Mouse (Mus musculus) cerebral cortex, adult 2 months (tissue): ENCODE results near the gene Gfod1.

Experiments
- WGBS: fragments of 180-500 bp; shearing (Covaris S2); methylation state at CpG from one replicate; pipeline ENCODE4 v1.1.7; 2018; 5-methylcytosine and 5-hydroxymethylcytosine counted together

Gene Gfod1

DNA sequence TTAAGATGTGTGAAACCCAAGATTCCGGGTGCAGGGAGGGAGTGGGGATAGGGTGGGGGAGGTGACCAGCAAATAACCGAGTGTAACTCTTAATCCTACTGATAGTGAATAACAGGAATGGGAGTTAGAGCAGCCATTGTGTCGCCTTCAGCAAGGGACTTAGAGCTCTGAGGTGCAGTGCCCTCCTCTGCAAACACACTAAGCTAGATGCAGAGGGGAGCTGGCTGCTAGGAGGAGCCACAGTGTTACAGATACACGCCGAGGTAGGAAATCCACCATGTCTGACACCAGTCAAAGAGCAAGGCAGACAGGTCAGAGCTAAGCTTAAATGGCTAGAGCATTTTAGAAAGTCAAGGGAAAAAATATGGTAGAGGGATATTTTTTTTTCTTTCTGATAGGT lies 146.6 kb downstream of the Gfod1 start:
- WGBS = 77% methylated on average over 5 of the region's 5 CpGs

- 75% methylated on average over 14 of the region's 14 CpGs for WGBS
Observed at GRCm38 (mm10) chr13:43152005-43152520, 151.9 kb downstream of the Gfod1 start.

DNA sequence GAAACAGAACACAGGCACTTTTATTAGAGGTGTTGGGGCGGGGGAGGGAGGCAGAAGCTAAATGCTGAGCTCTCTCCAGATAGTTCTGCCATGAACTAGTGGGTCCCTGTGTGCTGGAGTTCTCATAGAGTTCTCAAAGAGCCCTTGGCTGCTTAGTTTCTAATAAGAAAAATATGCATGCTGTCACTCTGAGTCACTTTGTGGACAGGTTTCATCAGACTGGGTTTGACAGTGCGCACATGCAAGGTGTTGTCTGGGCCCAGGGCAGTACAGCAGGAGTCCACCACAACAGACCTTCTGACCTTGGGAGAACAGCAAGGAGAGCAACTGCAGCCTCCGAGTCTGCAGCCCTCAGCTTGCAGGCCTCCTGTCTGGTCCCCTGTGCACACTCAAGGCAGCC lies 154.3 kb downstream of the Gfod1 start:
- 93% methylated on average over 3 of the region's 3 CpGs for WGBS

DNA sequence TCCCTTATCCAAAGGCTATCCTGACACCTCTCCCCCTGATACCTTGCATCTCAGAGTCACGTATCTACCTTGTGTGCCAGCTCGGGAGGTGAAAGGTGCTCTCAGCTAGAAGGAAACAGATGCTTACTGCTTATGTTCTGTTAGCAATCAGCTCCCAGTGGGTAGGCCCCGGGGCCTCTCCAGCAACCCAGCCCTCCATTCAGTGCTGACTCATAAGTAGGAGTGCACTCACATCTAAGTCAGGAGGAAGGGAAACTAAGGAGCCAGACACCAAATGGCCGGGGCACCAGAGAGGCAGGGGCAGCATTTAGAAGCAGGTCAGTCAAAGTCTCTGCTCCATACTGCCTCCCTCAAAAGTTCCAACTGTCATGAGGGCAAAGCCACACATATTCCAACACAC lies 155.3 kb downstream of the Gfod1 start:
- 63% methylated on average over 4 of the region's 4 CpGs for WGBS

- 85% methylated on average over 8 of the region's 8 CpGs for WGBS
Observed at GRCm38 (mm10) chr13:43146515-43147258, 157.3 kb downstream of the Gfod1 start.
